Comparison of ENCODE assay signal across 9 mouse cellular contexts in the genomic region with DNA sequence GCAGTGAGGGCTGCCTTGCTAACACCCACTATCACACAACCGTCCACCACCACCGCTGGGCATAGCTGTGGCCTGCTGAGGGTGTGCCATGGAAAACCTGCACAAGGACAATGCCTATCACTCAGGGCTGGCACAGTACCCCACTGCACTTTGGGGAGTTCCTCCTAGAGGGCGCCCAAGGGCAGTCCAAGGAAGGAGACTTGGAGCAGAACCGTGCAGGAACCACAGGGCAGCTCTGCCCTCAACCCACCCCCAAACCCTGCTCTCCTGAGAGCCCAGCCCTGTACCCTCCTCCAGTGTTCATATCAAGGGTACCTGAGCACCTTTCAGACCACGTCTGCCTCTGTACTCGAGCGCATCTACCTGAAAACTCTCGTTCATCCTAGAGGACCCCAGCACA. TPM values are rescaled to one million over a fixed set of nuclear protein-coding genes. Genes with fewer than 3 reads are reported as not detected.
DNase-seq lines count a peak whose midpoint lies in the region; ATAC-seq and TF ChIP-seq lines count a peak whose summit lies in the region.
"Had no signal": no experiment of that assay in that cellular context is flagged by ENCODE, and none has a peak within 500 bp of the region (broad histone marks: within the 10 kb centered on the region; RNA-seq: fewer than 3 reads in every experiment).

No protein-coding gene starts in this region.

- peak; percentile 5 for DNase-seq in liver, adult 2 months (ENCODE audit: extremely low read depth, low read depth, low spot score)
- no peak for DNase-seq in liver, embryonic 11.5 days (ENCODE audit: low spot score)
- DNase-seq in adrenal gland, postnatal 10 days, result peak; percentile 83
- peak; percentile 65 for DNase-seq in embryo, embryonic 11 days
- DNase-seq in hindbrain, embryonic 11.5 days (ENCODE audit: low spot score), result peak; percentile 71
- DNase-seq in layer of hippocampus, postnatal 10 days (ENCODE audit: low spot score in 2 of 2), result peak; percentile 80 to 81
- DNase-seq in thymus, postnatal 0 days (ENCODE audit: low spot score), result peak; percentile 9

- no peak overlapping the region for H3K27ac ChIP-seq in liver, adult 2 months (replicated peaks; ENCODE audit: insufficient read depth, low read depth, low read length)
- no peak overlapping the region for H3K27ac ChIP-seq in liver, embryonic 11.5 days (ENCODE audit: low read depth, low read length)
- H3K27ac ChIP-seq in hindbrain, embryonic 11.5 days (ENCODE audit: low read depth, low read length), result no peak overlapping the region
- H3K27ac ChIP-seq: liver, embryonic 15.5 days had no signal

- no peak overlapping the region for H3K4me2 ChIP-seq in liver, embryonic 11.5 days
- H3K4me2 ChIP-seq in hindbrain, embryonic 11.5 days (replicated peaks; ENCODE audit: low read depth, low read length), result no peak overlapping the region
- H3K4me2 ChIP-seq: liver, embryonic 15.5 days had no signal

- no peaks in the 10 kb centered on the region for H3K27me3 ChIP-seq in liver, adult 2 months (ENCODE audit: control insufficient read depth, insufficient read depth, low read length)
- H3K27me3 ChIP-seq in liver, embryonic 11.5 days (replicated peaks; ENCODE audit: control insufficient read depth, insufficient read depth, low read length), result no peaks in the 10 kb centered on the region
- no peaks in the 10 kb centered on the region for H3K27me3 ChIP-seq in hindbrain, embryonic 11.5 days (ENCODE audit: control insufficient read depth, insufficient read depth, low read length)
- H3K27me3 ChIP-seq: liver, embryonic 15.5 days had no signal

- WGBS in liver, adult 2 months, result 60% methylated on average over 8 of the region's 8 CpGs
- WGBS in liver, embryonic 11.5 days, result 42% methylated on average over 8 of the region's 8 CpGs
- 45% methylated on average over 8 of the region's 8 CpGs for WGBS in hindbrain, embryonic 11.5 days

- H3K9ac ChIP-seq in liver, adult 2 months (ENCODE audit: low read depth, low read length), result no peak overlapping the region
- H3K9ac ChIP-seq in liver, embryonic 11.5 days (ENCODE audit: low read depth, low read length), result no peak overlapping the region
- H3K9ac ChIP-seq in hindbrain, embryonic 11.5 days (ENCODE audit: low read depth, low read length), result no peak overlapping the region
- H3K9ac ChIP-seq: liver, embryonic 15.5 days had no signal

- no peaks in the 10 kb centered on the region for H3K79me2 ChIP-seq in liver, adult 2 months (ENCODE audit: control insufficient read depth, insufficient read depth, low read length)

- no peak for TF ChIP-seq POLR2A in liver, adult 2 months (IDR thresholded peaks at IDR 0.05; ENCODE audit: extremely low read depth, insufficient read depth, low read length)

- no peaks in the 10 kb centered on the region; the same call in 1 of the 2 replicates for H3K36me3 ChIP-seq in liver, adult 2 months (ENCODE audit: control insufficient read depth, insufficient read depth, low read length)
- H3K36me3 ChIP-seq in liver, embryonic 11.5 days (ENCODE audit: control insufficient read depth, insufficient read depth, low read length), result no peaks in the 10 kb centered on the region
- no peaks in the 10 kb centered on the region for H3K36me3 ChIP-seq in hindbrain, embryonic 11.5 days (ENCODE audit: control insufficient read depth, insufficient read depth, low read length)
- H3K36me3 ChIP-seq: liver, embryonic 15.5 days had no signal

- no peaks in the 10 kb centered on the region for H3K9me3 ChIP-seq in liver, embryonic 11.5 days (ENCODE audit: control insufficient read depth, low read length)
- no peaks in the 10 kb centered on the region for H3K9me3 ChIP-seq in hindbrain, embryonic 11.5 days (ENCODE audit: control insufficient read depth, low read length)
- H3K9me3 ChIP-seq: liver, embryonic 15.5 days had no signal

- ATAC-seq in liver, embryonic 11.5 days (replicated peaks; ENCODE audit: low FRiP score), result no peak
- ATAC-seq in hindbrain, embryonic 11.5 days (ENCODE audit: low FRiP score), result peak; percentile 40; the same call in 1 of the 2 replicates
- ATAC-seq in megakaryocyte-erythroid progenitor cell, adult 5-6 weeks (replicated peaks; ENCODE audit: low FRiP score, low TSS enrichment, poor library complexity, severe bottlenecking), result peak; percentile 81

- no peak overlapping the region for H3K4me3 ChIP-seq in liver, adult 2 months (ENCODE audit: insufficient read depth, low read depth, low read length)
- no peak overlapping the region for H3K4me3 ChIP-seq in liver, embryonic 11.5 days (ENCODE audit: low read depth, low read length)
- H3K4me3 ChIP-seq in hindbrain, embryonic 11.5 days (ENCODE audit: low read depth, low read length), result no peak overlapping the region
- H3K4me3 ChIP-seq: liver, embryonic 15.5 days had no signal

- H3K4me1 ChIP-seq in liver, adult 2 months (ENCODE audit: control insufficient read depth, insufficient read depth, low read length), result no peaks in the 10 kb centered on the region
- H3K4me1 ChIP-seq in liver, embryonic 11.5 days (replicated peaks; ENCODE audit: control insufficient read depth, insufficient read depth, low read length), result no peaks in the 10 kb centered on the region
- no peaks in the 10 kb centered on the region for H3K4me1 ChIP-seq in hindbrain, embryonic 11.5 days (replicated peaks; ENCODE audit: control insufficient read depth, insufficient read depth, low read length)
- H3K4me1 ChIP-seq: liver, embryonic 15.5 days had no signal

- TF ChIP-seq CTCF in liver, adult 2 months (IDR thresholded peaks at IDR 0.05; ENCODE audit: low read depth, low read length), result peak; percentile 62

RNA-seq across cellular contexts. Expression of a gene that starts 11.9 kb away (rescaled TPM):
- total RNA-seq in liver, adult 2 months (2014; rRNA removed), result 0.09 and 0.20 TPM in 2 replicates
- polyA plus RNA-seq in liver, adult 2 months (2012; rRNA removed), result 0.05 TPM in 1 of 2 replicates, not detected in the other
- polyA plus RNA-seq in liver, embryonic 11.5 days (2014; fragmentation: Nextera tagmentation; extraction: Ambion mirVana), result 6.1 and 7.2 TPM in 2 replicates
- 1 to 10 TPM; 6.2 to 8.1 TPM for total RNA-seq in adrenal gland, postnatal 10 days (2021)
- polyA plus RNA-seq in hindbrain, embryonic 11.5 days (2014; fragmentation: Nextera tagmentation; extraction: Ambion mirVana), result 13.9 and 14.5 TPM in 2 replicates
- 10 to 100 TPM; 47.1 to 51.9 TPM for total RNA-seq in layer of hippocampus, postnatal 10 days (2021)
- total RNA-seq in megakaryocyte-erythroid progenitor cell, adult 5-6 weeks (2014; fragmentation: Nextera tagmentation), result 0.33 TPM in 1 of 2 replicates, not detected in the other
- not detected in 2 replicates for total RNA-seq in megakaryocyte-erythroid progenitor cell, adult 5-6 weeks (2017)
- 2.3 and 2.4 TPM in 2 replicates for polyA plus RNA-seq in thymus, postnatal 0 days (2015; fragmentation: Nextera tagmentation; extraction: Ambion mirVana)

Comparison
In these comparisons a context has a peak if more than half of its experiments do, and no peak if none do; other contexts are left out.
1. RNA of a gene that starts 11.9 kb away (total RNA-seq): 47.1 to 51.9 TPM in layer of hippocampus, postnatal 10 days; 6.2 to 8.1 TPM in adrenal gland, postnatal 10 days, 0.33 TPM in megakaryocyte-erythroid progenitor cell, adult 5-6 weeks and 0.09 to 0.20 TPM in liver, adult 2 months; every median in the first group is over 4 times any median in the second.